Mouse (Mus musculus) heart, embryonic 12.5 days (tissue): ENCODE measurements at regions not wholly inside any gene's neighbourhood (a gene's known extent, or its start where the extent isn't known, plus 50 kb on each side); places are given as distances from the start of the nearest gene placed in this dataset.

ENCODE experiments used
- ATAC-seq: fragments of 200-750 bp; cut with Nextera tagmentation; 2 replicates; pipeline ENCODE4 v1.8.0; 2017; ENCODE audit warnings: moderate TSS enrichment, moderate library complexity; ENCODE audit not compliant: insufficient number of reproducible peaks, low FRiP score
- H3K27ac ChIP-seq: fragments of 300-500 bp; sonication (generic); 2 replicates; pipeline ENCODE4 v1.5.1; 2016; ENCODE audit warnings: mild to moderate bottlenecking, moderate library complexity; ENCODE audit not compliant: poor library complexity, severe bottlenecking
- H3K27me3 ChIP-seq: fragments of 300-500 bp; sonication (generic); replicated peaks from 2 replicates; pipeline ENCODE4 v1.6.1; 2016; ENCODE audit warnings: mild to moderate bottlenecking, moderate library complexity
- H3K36me3 ChIP-seq: fragments of 300-500 bp; sonication (generic); 2 replicates; pipeline ENCODE4 v1.6.1; 2016; ENCODE audit warnings: mild to moderate bottlenecking, moderate library complexity
- H3K4me1 ChIP-seq: fragments of 300-500 bp; sonication (generic); replicated peaks from 2 replicates; pipeline ENCODE4 v1.6.1; 2016; ENCODE audit warnings: mild to moderate bottlenecking
- H3K4me2 ChIP-seq: fragments of 300-500 bp; sonication (generic); 2 replicates; pipeline ENCODE4 v1.6.1; 2016; ENCODE audit warnings: mild to moderate bottlenecking, moderate library complexity
- H3K4me3 ChIP-seq: fragments of 300-500 bp; sonication (generic); 2 replicates; pipeline ENCODE4 v1.5.1; 2016; ENCODE audit warnings: mild to moderate bottlenecking
- H3K9ac ChIP-seq: fragments of 300-500 bp; sonication (generic); 2 replicates; pipeline ENCODE4 v1.6.1; 2016; ENCODE audit warnings: mild to moderate bottlenecking, moderate library complexity
- H3K9me3 ChIP-seq: fragments of 300-500 bp; sonication (generic); replicated peaks from 2 replicates; pipeline ENCODE4 v1.6.1; 2016; ENCODE audit warnings: mild to moderate bottlenecking, moderate library complexity
- WGBS: fragments of 180-500 bp; shearing (Covaris S2); methylation state at CpG from one replicate; pipeline ENCODE4 v1.1.7; 2016; 5-methylcytosine and 5-hydroxymethylcytosine counted together

GRCm38 (mm10) chr1:89252528-89252927 lies 182.3 kb downstream of the Sh3bp4 start:
- H3K36me3 ChIP-seq = no peaks in the 10 kb centered on the region
- H3K27me3 ChIP-seq = no peaks in the 10 kb centered on the region
- H3K9ac ChIP-seq = no peak overlapping the region
- 74% methylated on average over 7 of the region's 7 CpGs for WGBS
- no peak overlapping the region for H3K4me3 ChIP-seq
- no peaks in the 10 kb centered on the region for H3K4me1 ChIP-seq
- peaks cover 2% of the 10 kb centered on the region for H3K9me3 ChIP-seq
- no peak overlapping the region for H3K4me2 ChIP-seq
- H3K27ac ChIP-seq = no peak overlapping the region
- ATAC-seq = no peak

GRCm38 (mm10) chr1:89257945-89258344 lies 187.7 kb downstream of the Sh3bp4 start:
- Histone ChIP-seq H3K4me2 (no peak overlapping the region), H3K36me3 (no peaks in the 10 kb centered on the region), H3K27me3 (no peaks in the 10 kb centered on the region), H3K9me3 (no peaks in the 10 kb centered on the region; the same call in 1 of the 2 replicates), H3K4me3 (no peak overlapping the region), H3K9ac (no peak overlapping the region), H3K27ac (no peak overlapping the region), H3K4me1 (no peaks in the 10 kb centered on the region)
- no peak for ATAC-seq
- WGBS = 72% methylated on average over 5 of the region's 5 CpGs

GRCm38 (mm10) chr1:89265771-89266170 lies 188.8 kb upstream of the Agap1 start:
- Histone ChIP-seq H3K9ac (no peak overlapping the region), H3K9me3 (no peaks in the 10 kb centered on the region), H3K4me2 (no peak overlapping the region), H3K4me3 (no peak overlapping the region), H3K4me1 (no peaks in the 10 kb centered on the region), H3K36me3 (no peaks in the 10 kb centered on the region), H3K27me3 (0 out of 2 replicates have a peak, but pooled peaks cover 6% of the 10 kb centered on the region), H3K27ac (no peak overlapping the region)
- 59% methylated on average over 4 of the region's 4 CpGs for WGBS
- no peak for ATAC-seq

- Histone ChIP-seq H3K36me3 (no peaks in the 10 kb centered on the region), H3K27ac (no peak overlapping the region), H3K4me3 (no peak overlapping the region), H3K27me3 (0 out of 2 replicates have a peak, but pooled peaks cover 16% of the 10 kb centered on the region), H3K9me3 (no peaks in the 10 kb centered on the region), H3K9ac (no peak overlapping the region), H3K4me2 (no peak overlapping the region), H3K4me1 (no peaks in the 10 kb centered on the region)
- no peak for ATAC-seq
- WGBS = 63% methylated on average over 2 of the region's 2 CpGs
Measured at GRCm38 (mm10) chr1:89268806-89269205, 185.8 kb upstream of the Agap1 start.

- no peak overlapping the region for H3K27ac ChIP-seq
Measured at GRCm38 (mm10) chr1:89271743-89272142, 182.9 kb upstream of the Agap1 start.

GRCm38 (mm10) chr1:89273021-89273420 lies 181.6 kb upstream of the Agap1 start:
- Histone ChIP-seq H3K9ac (no peak overlapping the region), H3K4me2 (no peak overlapping the region), H3K36me3 (no peaks in the 10 kb centered on the region), H3K9me3 (no peaks in the 10 kb centered on the region), H3K4me1 (no peaks in the 10 kb centered on the region), H3K4me3 (no peak overlapping the region), H3K27ac (no peak overlapping the region), H3K27me3 (0 out of 2 replicates have a peak, but pooled peaks cover 13% of the 10 kb centered on the region)
- WGBS = 82% methylated on average over 10 of the region's 10 CpGs
- ATAC-seq = no peak

More at GRCm38 (mm10) chr1:89271743-89272142, 182.9 kb upstream of the Agap1 start:
- Histone ChIP-seq H3K4me1 (no peaks in the 10 kb centered on the region), H3K27me3 (0 out of 2 replicates have a peak, but pooled peaks cover 13% of the 10 kb centered on the region), H3K9ac (no peak overlapping the region), H3K4me3 (no peak overlapping the region), H3K4me2 (no peak overlapping the region), H3K9me3 (no peaks in the 10 kb centered on the region), H3K36me3 (no peaks in the 10 kb centered on the region)
- ATAC-seq = no peak
- WGBS = 64% methylated on average over 8 of the region's 8 CpGs

- Histone ChIP-seq H3K4me1 (no peaks in the 10 kb centered on the region), H3K4me3 (no peak overlapping the region), H3K36me3 (no peaks in the 10 kb centered on the region), H3K9ac (no peak overlapping the region), H3K9me3 (no peaks in the 10 kb centered on the region), H3K27ac (no peak overlapping the region), H3K4me2 (no peak overlapping the region), H3K27me3 (0 out of 2 replicates have a peak, but pooled peaks cover 13% of the 10 kb centered on the region)
- WGBS = 86% methylated on average over 10 of the region's 10 CpGs
- ATAC-seq = no peak
Measured at GRCm38 (mm10) chr1:89273786-89274362, 180.7 kb upstream of the Agap1 start.

GRCm38 (mm10) chr1:89279382-89279781 lies 175.2 kb upstream of the Agap1 start:
- Histone ChIP-seq H3K4me1 (peaks cover 8% of the 10 kb centered on the region; the same call in 1 of the 2 replicates), H3K27me3 (no peaks in the 10 kb centered on the region), H3K27ac (no peak overlapping the region), H3K36me3 (no peaks in the 10 kb centered on the region), H3K4me3 (no peak overlapping the region), H3K9ac (no peak overlapping the region), H3K4me2 (no peak overlapping the region), H3K9me3 (no peaks in the 10 kb centered on the region)
- ATAC-seq = no peak
- 72% methylated on average over 5 of the region's 5 CpGs for WGBS

GRCm38 (mm10) chr1:89281107-89281655 lies 173.4 kb upstream of the Agap1 start:
- no peak for ATAC-seq
- Histone ChIP-seq H3K27ac (no peak overlapping the region), H3K4me3 (no peak overlapping the region), H3K4me2 (no peak overlapping the region), H3K9me3 (no peaks in the 10 kb centered on the region), H3K9ac (no peak overlapping the region), H3K4me1 (peaks cover 8% of the 10 kb centered on the region; the same call in 1 of the 2 replicates), H3K36me3 (no peaks in the 10 kb centered on the region), H3K27me3 (no peaks in the 10 kb centered on the region)
- WGBS = 67% methylated on average over 1 of the region's 1 CpGs

- peaks cover 8% of the 10 kb centered on the region; the same call in 1 of the 2 replicates for H3K4me1 ChIP-seq
- 82% methylated on average over 4 of the region's 4 CpGs for WGBS
- no peak for ATAC-seq
- H3K27ac ChIP-seq = no peak overlapping the region
- no peaks in the 10 kb centered on the region for H3K36me3 ChIP-seq
- H3K4me2 ChIP-seq = no peak overlapping the region
- H3K4me3 ChIP-seq = no peak overlapping the region
- H3K9me3 ChIP-seq = no peaks in the 10 kb centered on the region
- no peaks in the 10 kb centered on the region; the same call in 1 of the 2 replicates for H3K27me3 ChIP-seq
- no peak overlapping the region for H3K9ac ChIP-seq
Measured at GRCm38 (mm10) chr1:89285041-89285440, 169.6 kb upstream of the Agap1 start.

- Histone ChIP-seq H3K27me3 (no peaks in the 10 kb centered on the region; the same call in 1 of the 2 replicates), H3K4me2 (no peak overlapping the region), H3K36me3 (no peaks in the 10 kb centered on the region), H3K4me3 (no peak overlapping the region), H3K9me3 (no peaks in the 10 kb centered on the region), H3K4me1 (no peaks in the 10 kb centered on the region), H3K9ac (no peak overlapping the region), H3K27ac (no peak overlapping the region)
- no peak for ATAC-seq
- 82% methylated on average over 10 of the region's 10 CpGs for WGBS
Measured at GRCm38 (mm10) chr1:89287136-89287795, 167.3 kb upstream of the Agap1 start.
